Mouse (Mus musculus): ENCODE results near the gene Mchr1.

DNA sequence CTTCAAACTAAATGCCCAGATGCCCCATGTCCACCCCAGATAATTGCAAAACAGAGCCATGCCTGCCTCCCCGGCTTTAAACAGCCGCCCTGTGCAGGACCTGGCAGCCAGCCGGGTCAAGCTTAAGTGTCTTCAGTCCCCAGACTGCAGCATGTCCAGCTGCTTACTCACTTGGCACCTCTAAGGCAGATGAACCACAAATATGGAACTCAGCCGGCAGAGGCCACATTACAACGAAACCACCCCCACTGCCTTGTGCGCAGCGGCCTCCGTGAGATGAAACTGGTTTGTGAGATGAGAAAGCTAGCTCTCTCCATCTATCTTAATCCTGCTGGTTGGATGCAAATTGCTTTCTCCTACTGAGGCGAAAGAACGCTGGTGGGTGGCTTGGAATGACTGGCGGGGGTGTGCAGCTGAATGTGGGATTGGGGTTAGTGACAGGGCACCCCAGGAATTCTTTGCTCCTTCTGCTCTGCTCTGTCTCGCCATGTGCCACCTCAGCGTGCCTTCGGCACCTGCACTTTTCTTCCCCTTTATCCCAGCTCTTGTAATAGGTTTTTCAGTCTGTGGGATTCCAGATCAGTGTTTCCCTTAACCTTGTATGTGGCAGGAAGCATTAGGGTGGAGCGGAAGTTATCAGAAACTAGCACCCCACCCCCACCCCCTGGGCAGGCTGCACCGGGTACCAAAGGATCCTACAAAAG, 29.2 kb downstream of the Mchr1 start:
- TF ChIP-seq CTCF (IDR thresholded peaks at IDR 0.05) (no peak), EP300 (IDR thresholded peaks at IDR 0.05) (no peak)

Measured in lung, postnatal 0 days (tissue).